Mouse (Mus musculus): ENCODE data around the gene Tstd2.

The Tstd2 gene

DNA sequence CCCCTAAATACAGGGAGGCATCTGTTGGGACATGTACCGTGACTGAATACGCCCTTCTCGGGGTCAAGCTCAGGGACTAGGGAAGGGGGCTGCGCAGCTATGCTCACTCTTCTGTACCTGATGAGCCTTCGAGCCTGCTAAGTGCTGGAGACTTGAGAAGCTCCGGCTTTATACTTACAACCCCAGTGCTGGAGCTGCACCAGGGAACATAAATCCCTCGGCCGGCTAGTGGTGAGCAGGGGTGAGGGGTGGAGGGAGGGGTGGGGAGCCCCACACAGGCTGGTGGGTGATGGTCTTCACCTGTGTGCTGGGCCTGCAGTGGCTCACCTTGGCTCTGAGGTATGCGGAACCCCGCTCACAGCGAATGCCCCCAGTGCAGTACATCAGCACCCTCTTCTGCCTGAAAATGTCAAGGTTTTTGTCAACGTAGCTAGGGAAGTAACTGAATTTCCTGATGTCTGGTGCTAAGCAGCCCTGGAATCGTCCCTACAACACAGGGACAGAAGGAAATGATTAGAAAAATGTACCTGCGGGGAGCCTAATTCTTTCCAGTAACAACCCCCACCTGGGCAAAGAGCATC lies 18.9 kb downstream of the Tstd2 start:
- DNase-seq, result no peak

DNA sequence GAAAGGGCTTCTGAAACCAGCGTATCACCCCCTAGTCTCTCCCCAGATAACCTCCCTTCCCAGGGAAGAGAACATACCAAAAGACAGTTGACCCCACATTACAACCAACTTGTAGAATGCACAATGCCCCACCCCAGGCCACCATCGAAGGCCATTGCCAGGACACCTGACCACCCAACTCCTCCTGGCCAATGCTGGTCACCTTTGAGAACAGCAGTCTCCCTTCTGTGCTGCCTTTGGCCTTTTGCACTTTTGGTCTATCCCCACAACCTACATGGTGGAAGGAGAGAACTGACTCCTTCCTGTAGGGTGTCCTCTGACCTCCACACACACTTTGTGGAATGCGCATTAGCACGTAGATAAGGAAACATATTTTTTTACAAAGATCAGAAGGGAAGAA lies 21.0 kb downstream of the Tstd2 start:
- no peak for DNase-seq

DNA sequence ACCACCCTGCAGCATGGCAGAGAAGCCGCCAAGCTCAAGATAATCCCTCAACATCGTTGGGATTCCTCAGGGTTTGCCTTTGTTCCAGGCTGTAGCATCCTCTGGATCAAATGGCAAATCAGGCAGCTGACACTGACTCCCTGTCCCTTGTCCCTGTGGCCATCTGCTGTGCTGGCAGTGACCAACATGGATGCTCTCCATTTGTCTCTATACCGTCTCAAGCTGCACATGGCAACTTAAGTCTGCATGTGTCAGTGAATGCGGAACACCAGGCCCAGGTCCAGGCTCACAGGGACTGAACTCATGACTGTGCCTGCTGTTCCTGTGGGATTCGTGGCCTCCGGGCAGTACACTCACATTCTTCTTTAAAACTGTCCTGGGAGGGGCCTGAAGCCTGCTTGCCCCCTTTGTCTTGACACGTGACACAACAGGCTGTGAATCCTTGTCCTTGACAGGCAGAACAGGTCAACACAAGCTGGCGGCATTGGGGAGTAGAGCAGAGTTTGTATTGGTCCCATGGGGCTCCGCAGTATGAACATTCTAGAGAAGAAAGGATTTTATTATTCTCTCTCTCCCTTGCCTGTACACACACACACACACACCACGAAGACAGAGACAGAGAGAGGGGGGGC lies 21.8 kb downstream of the Tstd2 start:
- no peak for DNase-seq

DNA sequence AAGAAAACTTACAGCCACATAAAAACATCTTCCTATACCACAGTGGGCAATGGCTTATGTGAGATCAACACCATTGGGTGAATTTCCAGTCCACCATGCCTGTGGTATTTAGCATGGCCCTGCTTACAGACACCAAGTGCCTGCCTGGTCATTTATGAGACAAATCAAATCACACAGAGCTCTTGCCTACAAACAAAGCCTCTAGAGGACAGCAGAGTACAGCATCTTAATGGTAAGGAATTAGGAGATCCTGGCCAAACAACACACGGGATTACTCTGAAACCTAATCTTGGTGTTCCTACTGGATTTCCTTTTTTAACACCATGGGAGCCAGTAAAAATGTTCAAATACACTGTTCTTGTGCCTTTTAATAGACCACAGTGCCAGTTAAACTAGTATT lies 23.2 kb downstream of the Tstd2 start:
- no peak for DNase-seq

DNA sequence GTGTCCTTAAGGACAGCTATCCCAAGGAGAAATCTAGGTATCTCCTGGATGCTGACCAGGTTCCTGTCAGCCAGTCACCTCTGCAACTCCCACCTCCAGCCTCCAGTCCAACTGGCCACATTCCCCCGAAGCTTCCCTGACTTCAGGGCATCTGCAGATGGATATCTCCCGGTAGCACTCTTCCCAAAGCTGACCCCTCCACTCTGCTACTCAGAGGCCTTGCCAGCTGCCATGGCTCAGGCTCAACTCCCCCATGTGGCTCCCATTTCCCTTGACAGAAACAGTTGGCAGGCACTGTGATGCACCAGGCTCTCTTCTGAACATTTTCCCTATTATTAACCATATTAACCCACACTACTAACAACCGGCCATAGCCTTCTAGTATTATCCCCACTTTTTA lies 27.1 kb downstream of the Tstd2 start:
- DNase-seq, result peak; percentile 34

DNA sequence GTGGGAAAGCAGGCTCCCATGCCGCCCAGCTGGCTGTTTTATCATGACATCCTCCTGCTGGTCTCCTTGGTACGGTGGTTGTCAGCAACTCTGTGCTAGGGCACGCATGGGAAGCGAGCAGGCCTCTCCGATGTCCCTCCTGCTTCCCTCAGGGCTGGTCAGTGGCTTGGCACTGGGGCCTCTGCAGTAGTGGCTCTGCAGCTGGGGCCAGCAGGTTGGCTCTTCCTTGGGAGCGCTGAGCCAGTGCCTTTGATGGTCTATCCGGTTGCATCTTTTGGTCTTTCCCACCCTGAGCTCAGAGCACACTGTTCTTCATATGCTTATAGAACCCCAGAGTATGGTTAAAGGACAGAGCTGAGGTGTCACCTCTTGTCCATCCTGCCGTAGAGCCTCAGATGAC lies 28.4 kb downstream of the Tstd2 start:
- no peak for DNase-seq

DNA sequence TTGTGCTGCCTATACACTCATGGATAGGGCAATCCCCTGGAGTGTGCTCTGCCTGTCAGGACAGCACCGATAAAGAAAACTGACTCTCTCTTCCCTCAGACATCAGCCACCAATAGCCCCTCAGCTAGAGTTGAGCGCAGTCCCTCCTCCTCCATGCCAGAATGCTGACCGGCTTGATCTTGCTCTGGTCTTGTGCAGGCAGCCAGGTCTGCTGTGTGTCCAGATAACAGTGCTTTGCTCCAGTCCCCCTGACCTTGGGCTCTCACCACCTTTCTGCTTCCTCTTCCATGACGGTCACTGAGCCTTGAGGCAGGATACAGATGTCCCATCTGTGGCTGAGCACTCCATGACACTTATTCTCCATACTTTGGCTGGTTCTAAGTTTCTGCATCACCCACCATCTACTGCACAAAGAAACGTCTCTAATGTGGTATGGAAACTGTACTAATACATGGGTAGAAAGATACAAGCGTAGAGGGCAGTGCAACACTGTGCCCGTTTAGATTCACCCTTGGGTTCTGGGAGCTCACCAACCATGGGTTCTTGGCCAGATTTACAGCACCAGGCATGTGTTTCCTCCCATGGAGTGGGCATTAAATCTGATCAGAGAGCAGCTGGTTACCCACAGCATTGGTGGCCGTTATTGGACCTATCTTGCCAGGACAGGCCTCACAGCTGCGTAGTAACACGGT lies 36.3 kb downstream of the Tstd2 start:
- no peak for DNase-seq

DNA sequence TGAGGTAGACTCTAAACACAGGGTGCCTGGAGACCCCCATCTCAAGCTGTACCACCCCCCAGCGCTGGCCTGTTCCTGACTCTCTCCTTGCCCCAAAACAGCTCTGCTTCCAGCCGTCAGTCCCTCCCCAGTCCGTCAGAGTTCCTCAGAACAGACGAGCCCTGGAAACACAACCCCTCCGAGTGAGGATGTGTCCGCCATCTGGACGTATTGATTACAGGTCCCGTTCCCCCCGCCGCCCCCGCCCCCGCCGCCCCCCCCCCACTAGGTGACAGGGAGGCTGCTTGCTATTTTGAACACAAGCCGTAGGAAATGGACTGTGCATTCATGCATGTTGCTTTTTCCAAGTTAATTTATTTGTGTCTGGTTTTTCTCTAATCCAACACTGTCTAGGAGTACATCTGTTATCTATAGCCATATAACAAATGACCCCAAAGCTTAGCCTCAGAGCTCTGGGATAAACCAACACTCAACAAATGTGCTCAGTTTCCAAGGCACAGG lies 37.2 kb downstream of the Tstd2 start:
- no peak for DNase-seq

DNA sequence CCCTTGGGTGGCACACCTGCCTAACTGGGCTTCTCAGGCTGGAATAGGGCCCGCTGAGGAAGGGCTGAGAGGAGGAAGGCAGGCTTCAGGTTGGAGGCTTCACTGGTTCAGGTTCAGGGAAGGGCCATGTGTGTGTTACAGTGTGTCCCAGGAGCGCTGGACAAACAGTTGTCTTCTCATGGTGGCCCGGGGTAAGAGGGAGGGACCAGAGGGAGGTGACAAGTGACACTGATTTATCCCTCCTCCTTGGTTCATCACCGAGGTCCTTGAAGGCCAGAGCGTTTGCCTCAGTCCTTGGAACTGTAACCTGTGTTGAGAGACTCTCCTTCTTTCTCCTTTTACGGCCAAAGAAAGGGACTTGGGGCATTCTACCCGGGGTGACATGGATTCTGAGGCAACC lies 38.0 kb downstream of the Tstd2 start:
- no peak for DNase-seq

DNA sequence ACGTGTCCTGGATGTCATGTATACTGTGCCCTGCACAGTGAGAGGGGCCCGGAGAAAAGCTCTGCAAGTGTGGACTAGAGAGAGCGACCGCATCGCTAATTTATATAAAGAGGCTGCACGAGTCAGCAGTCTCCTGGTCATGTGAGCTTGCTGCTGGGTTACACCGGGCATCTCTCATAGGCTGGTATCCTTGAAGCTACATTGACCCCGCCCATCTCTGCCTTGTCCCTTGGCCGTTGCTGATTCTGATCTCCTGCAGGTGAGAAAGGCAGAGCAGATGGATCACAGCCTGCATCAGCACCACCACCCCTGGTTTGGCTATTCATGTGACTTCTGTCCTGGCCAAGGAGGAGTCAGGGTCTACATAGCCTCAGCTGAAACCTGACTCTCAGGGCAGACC lies 39.4 kb downstream of the Tstd2 start:
- no peak for DNase-seq

DNA sequence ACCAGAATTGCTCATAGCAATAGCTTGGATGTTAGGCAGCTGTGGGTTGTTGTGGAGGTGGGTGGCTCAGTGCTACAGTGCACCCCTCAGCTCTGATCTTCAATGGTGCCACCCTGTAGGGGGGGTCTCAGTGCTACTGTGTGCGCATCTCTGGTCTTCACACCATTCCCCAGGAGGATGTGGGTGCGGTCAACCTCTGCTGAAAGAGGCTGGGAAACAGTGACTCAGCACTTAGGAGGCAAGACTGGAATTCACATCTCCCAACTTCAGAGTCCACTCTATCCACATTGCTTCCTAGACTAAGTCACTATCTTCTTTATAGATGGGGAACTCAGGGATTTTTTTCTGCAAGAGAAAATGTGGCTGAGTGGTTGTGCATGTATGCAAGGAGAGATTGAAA lies 40.9 kb downstream of the Tstd2 start:
- DNase-seq, result no peak

DNA sequence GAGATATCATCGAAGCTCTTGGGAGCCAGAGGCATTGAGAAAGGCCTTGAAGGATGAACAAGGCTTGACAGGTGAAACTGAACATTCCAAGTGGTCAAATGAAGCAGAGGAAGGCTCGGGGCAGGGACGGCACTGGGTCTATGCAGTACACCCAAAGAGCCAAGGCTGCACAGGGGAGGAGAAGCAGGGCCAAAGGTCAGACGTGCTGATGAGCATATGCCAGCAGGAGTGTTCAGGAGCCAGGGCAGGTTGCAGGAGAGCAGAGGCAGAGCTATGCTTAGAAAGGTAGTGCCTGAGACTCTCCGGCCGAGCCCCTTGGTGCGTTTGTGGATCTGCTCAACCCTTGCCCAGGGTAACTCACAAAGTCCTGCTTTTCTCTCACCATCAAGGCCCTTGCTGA lies 41.9 kb downstream of the Tstd2 start:
- no peak for DNase-seq

DNA sequence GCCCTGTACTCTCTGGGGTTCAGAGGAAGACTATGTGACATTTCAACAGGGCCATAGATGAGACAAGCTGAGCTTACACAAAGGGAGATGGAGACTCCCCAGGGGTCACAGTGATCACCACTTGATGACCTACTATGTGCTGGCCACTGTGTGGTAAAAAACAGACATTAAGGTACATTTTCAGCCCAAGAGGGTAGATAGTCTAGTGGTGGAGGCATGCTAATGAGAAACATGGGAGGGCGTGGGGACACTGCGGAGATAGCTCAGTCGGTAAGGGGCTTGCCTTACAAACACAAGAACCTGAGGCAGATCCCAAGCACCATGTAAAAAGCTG lies 42.7 kb downstream of the Tstd2 start:
- DNase-seq, result no peak

DNA sequence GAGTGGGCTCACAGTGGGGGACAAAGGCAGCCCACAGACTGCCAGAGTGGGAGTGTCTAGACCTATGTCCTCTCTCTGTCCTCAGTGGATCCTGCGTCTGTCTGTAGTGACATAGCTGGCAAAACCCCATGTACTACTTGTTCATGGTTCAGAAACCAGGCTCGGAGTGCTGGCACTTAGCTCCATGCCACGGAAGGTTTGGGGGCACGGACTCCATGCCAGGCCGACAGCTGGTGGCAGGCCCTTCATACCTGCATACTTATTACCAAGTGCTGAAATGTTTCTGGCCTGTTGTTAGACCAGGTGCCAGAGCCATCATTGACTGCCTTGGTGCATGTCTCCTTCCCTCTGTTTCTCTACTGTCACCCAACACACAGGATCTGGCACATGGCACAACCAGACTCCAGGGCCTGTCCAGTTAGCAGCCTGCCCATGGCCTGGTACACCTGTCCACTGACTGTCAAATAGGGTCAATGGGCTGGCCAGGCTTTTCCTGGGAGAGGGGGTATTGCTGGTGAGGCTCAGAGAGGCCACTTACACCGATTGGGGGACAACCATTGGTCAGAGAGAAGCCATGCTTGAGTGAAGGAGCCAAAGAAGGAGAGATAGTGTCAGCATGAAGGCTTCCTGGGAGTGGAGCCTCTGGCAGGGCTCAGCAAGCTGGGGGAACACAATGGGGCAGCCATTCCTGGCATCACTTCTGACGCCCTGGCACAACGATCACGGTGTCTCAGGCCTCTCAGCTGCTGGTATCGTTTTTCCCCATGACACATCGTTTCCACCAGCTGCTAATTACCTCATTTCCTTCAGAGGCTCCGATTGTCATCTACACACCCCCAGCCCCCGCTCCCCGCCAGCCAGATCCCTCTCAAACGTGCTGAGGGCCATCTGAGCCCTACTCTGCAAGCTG lies 43.3 kb downstream of the Tstd2 start:
- DNase-seq, result peak; percentile 24

DNA sequence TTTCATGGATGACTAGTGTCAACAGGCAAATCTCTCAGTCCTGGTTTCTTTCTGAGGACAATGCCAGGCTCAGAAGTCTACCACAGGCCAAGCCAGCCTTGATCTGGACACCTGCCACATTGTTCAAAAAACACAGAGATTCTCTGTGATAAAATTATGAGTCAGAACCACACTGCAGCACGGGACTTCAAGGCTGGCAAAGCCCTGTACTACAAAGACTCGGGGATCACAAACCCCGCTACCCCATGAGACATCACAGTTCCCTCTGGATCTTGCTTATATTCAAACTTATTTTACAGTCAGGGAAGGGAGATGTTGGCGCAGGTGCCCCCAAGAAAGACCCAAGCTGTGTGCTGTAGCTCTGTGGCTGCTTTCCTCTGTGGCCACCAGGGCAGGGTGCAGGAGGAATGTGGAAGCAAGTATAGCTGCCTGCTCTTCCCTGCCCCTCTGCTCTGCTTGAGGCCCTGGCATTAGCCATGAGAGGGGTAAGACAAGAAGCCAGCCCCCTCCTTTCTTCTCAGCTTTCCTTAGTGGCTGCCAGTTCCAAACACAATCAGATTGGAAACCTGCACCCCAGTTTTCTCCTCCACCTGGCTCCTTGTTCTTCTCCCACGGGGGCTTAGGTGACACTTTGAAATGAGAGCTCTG lies 45.9 kb downstream of the Tstd2 start:
- DNase-seq, result no peak

DNA sequence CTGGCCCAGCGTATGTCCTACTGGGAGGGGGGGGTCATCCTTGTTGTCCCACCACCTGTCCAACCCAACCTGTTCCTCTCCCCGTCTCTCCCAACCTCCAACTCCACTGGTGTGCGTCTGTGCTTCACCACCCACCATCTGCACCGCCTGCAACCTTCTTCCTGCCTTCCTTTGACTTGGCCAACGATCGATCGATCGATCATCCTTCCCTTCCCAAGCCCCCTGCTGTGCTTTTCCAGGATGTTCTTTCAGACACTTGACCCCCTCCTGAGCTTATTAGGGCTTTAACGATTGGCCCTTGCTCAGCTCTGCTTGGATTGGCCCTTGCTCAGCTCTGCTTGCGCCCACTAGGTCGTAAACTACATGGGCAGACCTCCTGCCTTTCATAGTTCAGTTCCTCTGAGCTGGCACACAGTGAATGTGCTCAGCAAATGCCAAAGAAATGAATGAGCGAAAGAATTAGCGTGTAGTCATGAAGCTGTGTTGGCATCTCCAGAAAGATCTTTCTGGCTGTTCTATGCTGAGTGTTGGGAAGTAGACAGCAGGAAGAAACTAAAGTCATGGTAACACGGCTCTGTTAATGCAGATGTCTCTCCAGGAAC lies 48.9 kb downstream of the Tstd2 start:
- DNase-seq, result no peak

DNA sequence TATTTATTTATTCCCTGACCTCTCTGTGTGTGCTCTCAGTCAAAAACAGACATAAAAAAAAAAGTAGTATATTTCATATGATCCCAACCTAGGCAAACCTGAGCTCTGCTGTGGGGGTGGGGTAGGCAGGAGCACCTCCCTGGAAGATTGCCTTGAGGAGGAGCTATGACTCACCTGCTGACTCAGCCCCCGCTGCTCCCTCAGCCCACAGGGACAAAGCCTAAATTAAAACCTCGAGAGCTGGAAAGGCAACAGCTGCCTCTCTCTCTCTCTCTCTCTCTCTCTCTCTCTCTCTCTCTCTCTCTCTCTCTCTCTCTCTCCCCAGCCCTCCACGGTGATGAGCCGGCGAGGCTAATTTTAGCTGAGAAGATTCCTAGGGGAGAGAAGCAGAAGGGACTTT lies 50.6 kb downstream of the Tstd2 start:
- DNase-seq, result peak; percentile 19

DNA sequence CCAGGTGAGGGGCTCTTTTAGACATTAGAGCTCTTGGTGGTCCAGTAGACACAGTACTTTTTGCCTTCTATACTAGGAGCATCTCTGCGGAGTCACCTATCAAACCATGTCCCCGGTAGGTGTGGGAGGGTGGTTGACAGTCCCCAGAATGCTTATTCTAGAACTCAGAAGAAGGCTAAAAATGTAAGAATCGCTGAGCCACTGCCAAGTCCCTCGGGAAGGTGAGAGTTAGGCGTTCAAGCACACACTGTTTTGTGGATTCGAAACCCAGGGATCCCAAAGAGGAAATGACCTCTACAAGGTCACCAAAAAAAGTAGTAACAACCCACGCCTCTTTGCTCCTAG lies 51.1 kb downstream of the Tstd2 start:
- DNase-seq, result no peak

DNA sequence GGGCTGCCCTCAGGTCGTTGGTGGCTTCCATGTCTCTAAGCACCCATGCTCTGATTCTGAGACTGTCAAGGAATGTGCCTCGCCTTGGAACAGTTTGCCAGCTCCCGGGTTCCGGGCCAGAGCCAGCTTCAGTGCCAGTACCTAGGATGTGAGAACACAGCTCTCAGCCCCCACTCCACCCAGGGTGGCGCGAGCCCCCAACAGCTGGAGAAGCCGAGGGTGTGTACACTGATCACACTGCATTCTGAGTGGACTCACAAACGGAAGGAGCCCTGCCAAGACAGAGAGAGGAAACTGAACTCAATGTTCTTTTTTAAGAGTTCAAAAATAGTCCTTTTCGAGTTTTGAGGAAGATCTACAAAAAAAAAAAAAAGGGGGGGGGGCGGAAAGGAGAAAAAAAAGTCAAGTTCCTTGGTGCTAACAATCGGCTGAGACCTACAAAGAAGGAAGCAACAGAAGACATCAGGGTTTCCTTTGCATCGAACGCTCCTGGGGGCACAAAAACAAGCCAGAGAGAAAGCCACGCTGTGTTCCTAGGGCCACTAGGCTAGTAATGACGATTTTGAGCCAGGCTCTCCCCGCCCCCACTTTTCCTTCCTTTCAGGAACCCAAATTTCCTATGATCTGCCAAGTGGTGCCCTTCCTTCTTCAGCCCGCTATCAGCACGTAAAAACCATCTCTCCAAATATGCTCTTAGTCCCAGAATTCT lies 51.6 kb downstream of the Tstd2 start:
- DNase-seq, result peak; percentile 37

DNA sequence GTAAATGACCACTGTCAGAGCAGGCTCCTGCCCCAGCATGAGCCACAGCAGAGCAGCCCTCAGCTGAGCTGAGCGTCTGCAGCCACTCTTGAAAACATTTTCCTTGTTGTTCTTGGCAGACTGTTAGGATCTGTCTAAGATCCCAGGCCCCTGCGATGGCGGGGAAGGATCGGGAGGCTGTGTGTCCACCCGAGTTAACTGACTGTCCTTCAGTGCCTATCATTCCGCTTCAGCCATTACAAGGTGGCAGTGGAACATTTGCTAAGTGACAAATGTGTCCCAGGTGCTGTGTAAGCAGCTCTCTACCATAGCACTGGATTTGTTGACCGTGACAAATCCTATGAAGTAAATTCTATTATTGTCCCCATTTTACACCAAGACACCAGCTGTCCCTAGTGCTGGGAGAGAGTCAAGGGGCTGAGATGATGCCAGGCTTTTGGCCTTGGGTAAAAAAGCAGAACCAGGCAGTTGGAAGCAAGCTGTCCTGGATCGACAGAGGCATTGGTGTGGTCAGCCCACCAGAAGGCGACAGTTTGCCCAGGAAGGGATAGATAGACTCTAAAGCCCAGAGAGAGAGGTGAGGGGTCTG lies 53.2 kb downstream of the Tstd2 start:
- no peak for DNase-seq

DNA sequence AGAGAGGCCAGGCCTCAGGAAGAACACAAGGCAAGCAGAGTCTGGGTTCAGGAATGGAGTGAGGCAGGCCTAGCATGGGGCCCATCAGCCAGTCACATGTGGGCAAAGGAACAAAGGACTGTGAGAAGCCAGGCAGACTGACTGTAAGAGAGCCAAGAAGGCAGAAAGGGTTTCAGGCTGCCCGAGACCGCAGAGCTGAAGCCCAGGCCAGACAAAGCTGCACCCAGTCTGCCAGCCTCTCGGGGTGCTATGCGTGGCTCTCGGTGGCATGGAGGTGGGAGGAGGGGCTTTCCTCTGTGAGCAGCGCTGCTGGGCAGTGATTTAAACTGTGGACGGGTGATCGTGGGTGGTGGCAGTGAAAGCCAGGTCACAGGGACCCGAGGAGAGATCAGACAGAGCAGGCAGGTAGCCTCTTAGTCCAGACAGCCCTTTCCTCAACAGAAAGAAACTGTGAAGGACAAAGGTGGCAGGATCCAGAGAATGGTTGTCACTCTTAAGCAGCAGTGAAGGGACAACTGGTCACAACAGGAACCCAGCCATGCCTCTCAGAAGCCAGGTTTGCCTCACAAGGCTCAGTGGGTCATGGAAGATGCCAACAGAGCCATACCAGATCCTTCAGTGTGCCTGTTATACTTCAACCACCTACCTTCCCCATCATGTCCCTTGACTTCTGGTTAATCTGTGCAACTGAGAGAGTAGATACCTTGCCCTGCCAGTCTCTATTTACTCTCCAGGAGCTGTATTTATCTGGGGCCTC lies 53.9 kb downstream of the Tstd2 start:
- DNase-seq, result no peak
